Mouse (Mus musculus): Measurements from ENCODE around the gene Bmp6. TPM values are rescaled to one million over a fixed set of nuclear protein-coding genes. Genes with fewer than 3 reads are reported as not detected.

The Bmp6 gene
- polyA plus RNA-seq (2015; fragmentation: Nextera tagmentation; extraction: Ambion mirVana): 1.3 and 2.2 TPM in 2 replicates

GRCm38 (mm10) chr13:38344713-38345430, at the start of gene Bmp6:
Bmp6 (plus strand) TSS chr13:38345107.
- H3K9ac ChIP-seq (replicated peaks; ENCODE audit: low read length): peak within 1 kb of the TSS; percentile 45
- H3K27ac ChIP-seq (ENCODE audit: low read length): no peak within 1 kb of the TSS
- no peaks in the 10 kb centered on the region for H3K36me3 ChIP-seq (ENCODE audit: insufficient read depth, low read length)
- peak; percentile 94 for ATAC-seq (ENCODE audit: low FRiP score, low TSS enrichment)
- peak within 1 kb of the TSS; percentile 64 for H3K4me2 ChIP-seq (replicated peaks; ENCODE audit: low read depth, low read length)
- H3K4me3 ChIP-seq (ENCODE audit: low read length): peak within 1 kb of the TSS; percentile 48
- 1% methylated on average over 54 of the region's 54 CpGs for WGBS
- peaks cover 39% of the 10 kb centered on the region for H3K27me3 ChIP-seq (ENCODE audit: insufficient read depth, low read length)
- no peaks in the 10 kb centered on the region for H3K9me3 ChIP-seq (ENCODE audit: low read length)
- H3K4me1 ChIP-seq (ENCODE audit: insufficient read depth, low read length): peaks cover 28% of the 10 kb centered on the region

- peaks cover 4% of the 10 kb centered on the region; the same call in 1 of the 2 replicates for H3K4me1 ChIP-seq (ENCODE audit: insufficient read depth, low read length)
- no peak overlapping the region for H3K4me3 ChIP-seq (ENCODE audit: low read length)
- H3K27ac ChIP-seq (ENCODE audit: low read length): 0 out of 2 replicates have a peak overlapping the region, but pooled peaks have one; percentile 2
- H3K36me3 ChIP-seq (ENCODE audit: insufficient read depth, low read length): no peaks in the 10 kb centered on the region
- no peak overlapping the region for H3K9ac ChIP-seq (replicated peaks; ENCODE audit: low read length)
- 18% methylated on average over 8 of the region's 8 CpGs for WGBS
- ATAC-seq (ENCODE audit: low FRiP score, low TSS enrichment): peak; percentile 91
- no peak overlapping the region for H3K4me2 ChIP-seq (replicated peaks; ENCODE audit: low read depth, low read length)
- H3K9me3 ChIP-seq (ENCODE audit: low read length): no peaks in the 10 kb centered on the region; the same call in 1 of the 2 replicates
- no peaks in the 10 kb centered on the region for H3K27me3 ChIP-seq (ENCODE audit: insufficient read depth, low read length)
These were observed 48.7 kb upstream of the Bmp6 start for GRCm38 (mm10) chr13:38296166-38296565.

GRCm38 (mm10) chr13:38296601-38297000, 48.3 kb upstream of the Bmp6 start:
- Histone ChIP-seq H3K27ac (ENCODE audit: low read length) (0 out of 2 replicates have a peak overlapping the region, but pooled peaks have one; percentile 2), H3K36me3 (ENCODE audit: insufficient read depth, low read length) (no peaks in the 10 kb centered on the region), H3K4me1 (ENCODE audit: insufficient read depth, low read length) (peaks cover 4% of the 10 kb centered on the region; the same call in 1 of the 2 replicates), H3K4me3 (ENCODE audit: low read length) (no peak overlapping the region), H3K4me2 (replicated peaks; ENCODE audit: low read depth, low read length) (no peak overlapping the region), H3K9me3 (ENCODE audit: low read length) (no peaks in the 10 kb centered on the region; the same call in 1 of the 2 replicates), H3K9ac (replicated peaks; ENCODE audit: low read length) (no peak overlapping the region), H3K27me3 (ENCODE audit: insufficient read depth, low read length) (no peaks in the 10 kb centered on the region)
- WGBS: 18% methylated on average over 8 of the region's 8 CpGs
- ATAC-seq (ENCODE audit: low FRiP score, low TSS enrichment): peak; percentile 64

GRCm38 (mm10) chr13:38311125-38311524, 33.8 kb upstream of the Bmp6 start:
- no peak overlapping the region for H3K27ac ChIP-seq (ENCODE audit: low read length)

DNA sequence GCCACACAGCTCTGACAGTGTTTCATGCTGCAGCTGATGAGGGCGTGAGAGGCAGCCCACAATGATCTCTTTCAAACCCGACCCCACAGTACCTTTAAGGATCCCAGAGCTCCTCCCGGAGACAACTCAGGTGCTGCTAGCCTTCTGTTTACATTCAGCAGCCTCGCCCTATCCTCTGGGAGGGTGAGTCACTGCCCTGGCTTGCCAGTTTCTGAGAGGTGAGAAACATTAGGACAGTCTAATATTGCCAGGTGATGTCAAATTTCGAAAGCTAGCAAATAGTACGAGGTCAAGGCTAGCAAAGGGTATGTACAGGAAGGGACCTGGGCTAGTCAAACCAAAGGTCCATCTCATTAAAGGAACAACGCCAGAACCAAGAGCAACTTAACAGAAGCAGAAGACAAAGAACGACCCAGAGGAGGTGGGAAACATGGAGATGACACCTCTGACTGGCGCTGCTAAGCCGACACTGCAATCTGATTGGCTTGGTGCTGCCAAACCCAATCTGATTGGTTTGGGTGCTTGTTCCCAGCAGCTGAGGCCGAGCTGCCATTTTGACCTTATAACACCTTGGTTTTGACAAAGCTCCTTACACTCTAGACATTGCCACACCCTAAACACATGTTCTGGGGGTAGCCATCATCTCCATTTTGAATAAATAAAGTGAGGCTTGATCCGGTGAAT, 32.4 kb upstream of the Bmp6 start:
- Histone ChIP-seq H3K9me3 (ENCODE audit: low read length) (no peaks in the 10 kb centered on the region), H3K36me3 (ENCODE audit: insufficient read depth, low read length) (no peaks in the 10 kb centered on the region), H3K9ac (replicated peaks; ENCODE audit: low read length) (no peak overlapping the region), H3K4me3 (ENCODE audit: low read length) (no peak overlapping the region), H3K4me2 (replicated peaks; ENCODE audit: low read depth, low read length) (no peak overlapping the region), H3K27ac (ENCODE audit: low read length) (no peak overlapping the region), H3K27me3 (ENCODE audit: insufficient read depth, low read length) (no peaks in the 10 kb centered on the region), H3K4me1 (ENCODE audit: insufficient read depth, low read length) (no peaks in the 10 kb centered on the region)
- ATAC-seq (ENCODE audit: low FRiP score, low TSS enrichment): no peak
- 87% methylated on average over 12 of the region's 12 CpGs for WGBS

More at GRCm38 (mm10) chr13:38311125-38311524, 33.8 kb upstream of the Bmp6 start:
- H3K4me3 ChIP-seq (ENCODE audit: low read length): no peak overlapping the region
- no peaks in the 10 kb centered on the region for H3K4me1 ChIP-seq (ENCODE audit: insufficient read depth, low read length)
- WGBS: 91% methylated on average over 3 of the region's 3 CpGs
- no peaks in the 10 kb centered on the region for H3K9me3 ChIP-seq (ENCODE audit: low read length)
- no peak overlapping the region for H3K4me2 ChIP-seq (replicated peaks; ENCODE audit: low read depth, low read length)
- H3K9ac ChIP-seq (replicated peaks; ENCODE audit: low read length): no peak overlapping the region
- no peaks in the 10 kb centered on the region for H3K36me3 ChIP-seq (ENCODE audit: insufficient read depth, low read length)
- H3K27me3 ChIP-seq (ENCODE audit: insufficient read depth, low read length): no peaks in the 10 kb centered on the region
- no peak for ATAC-seq (ENCODE audit: low FRiP score, low TSS enrichment)

GRCm38 (mm10) chr13:38314590-38314989, 30.3 kb upstream of the Bmp6 start:
- H3K27ac ChIP-seq (ENCODE audit: low read length): no peak overlapping the region
- H3K9ac ChIP-seq (replicated peaks; ENCODE audit: low read length): no peak overlapping the region
- 68% methylated on average over 7 of the region's 7 CpGs for WGBS
- H3K4me1 ChIP-seq (ENCODE audit: insufficient read depth, low read length): no peaks in the 10 kb centered on the region
- no peak overlapping the region for H3K4me2 ChIP-seq (replicated peaks; ENCODE audit: low read depth, low read length)
- ATAC-seq (ENCODE audit: low FRiP score, low TSS enrichment): no peak
- no peaks in the 10 kb centered on the region for H3K36me3 ChIP-seq (ENCODE audit: insufficient read depth, low read length)
- no peaks in the 10 kb centered on the region for H3K9me3 ChIP-seq (ENCODE audit: low read length)
- H3K4me3 ChIP-seq (ENCODE audit: low read length): no peak overlapping the region
- H3K27me3 ChIP-seq (ENCODE audit: insufficient read depth, low read length): no peaks in the 10 kb centered on the region

DNA sequence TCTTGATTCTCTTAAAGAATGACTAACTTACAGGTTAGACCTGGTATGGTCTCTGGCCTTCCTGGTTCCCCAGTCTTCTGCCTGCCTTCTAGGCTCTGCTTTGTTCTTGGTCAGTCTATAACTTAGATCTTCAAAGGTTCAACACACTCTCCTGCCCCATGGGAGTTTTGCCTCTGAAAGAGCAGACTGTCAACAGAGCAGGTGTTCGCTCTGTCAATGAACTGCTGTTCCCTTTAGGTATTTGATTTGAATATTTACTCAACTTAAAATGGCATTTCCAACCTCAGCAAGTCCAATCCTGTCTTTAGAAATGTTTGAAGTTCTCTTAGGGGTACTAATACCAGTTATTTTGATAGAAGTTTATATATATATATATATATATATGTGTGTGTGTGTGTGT, 26.5 kb upstream of the Bmp6 start:
- no peaks in the 10 kb centered on the region for H3K36me3 ChIP-seq (ENCODE audit: insufficient read depth, low read length)
- 0 out of 2 replicates have a peak, but pooled peaks cover 5% of the 10 kb centered on the region for H3K4me1 ChIP-seq (ENCODE audit: insufficient read depth, low read length)
- no peaks in the 10 kb centered on the region for H3K27me3 ChIP-seq (ENCODE audit: insufficient read depth, low read length)
- WGBS: 97% methylated on average over 1 of the region's 1 CpGs
- H3K9ac ChIP-seq (replicated peaks; ENCODE audit: low read length): no peak overlapping the region
- no peak overlapping the region for H3K4me2 ChIP-seq (replicated peaks; ENCODE audit: low read depth, low read length)
- no peak overlapping the region for H3K4me3 ChIP-seq (ENCODE audit: low read length)
- H3K27ac ChIP-seq (ENCODE audit: low read length): no peak overlapping the region
- ATAC-seq (ENCODE audit: low FRiP score, low TSS enrichment): no peak
- no peaks in the 10 kb centered on the region for H3K9me3 ChIP-seq (ENCODE audit: low read length)

GRCm38 (mm10) chr13:38320354-38320753, 24.6 kb upstream of the Bmp6 start:
- H3K4me2 ChIP-seq (replicated peaks; ENCODE audit: low read depth, low read length): 0 out of 2 replicates have a peak overlapping the region, but pooled peaks have one; percentile 13
- H3K4me3 ChIP-seq (ENCODE audit: low read length): no peak overlapping the region
- H3K9me3 ChIP-seq (ENCODE audit: low read length): no peaks in the 10 kb centered on the region
- no peak overlapping the region for H3K9ac ChIP-seq (replicated peaks; ENCODE audit: low read length)
- no peak overlapping the region for H3K27ac ChIP-seq (ENCODE audit: low read length)
- no peaks in the 10 kb centered on the region for H3K36me3 ChIP-seq (ENCODE audit: insufficient read depth, low read length)
- 0 out of 2 replicates have a peak, but pooled peaks cover 5% of the 10 kb centered on the region for H3K4me1 ChIP-seq (ENCODE audit: insufficient read depth, low read length)
- ATAC-seq (ENCODE audit: low FRiP score, low TSS enrichment): no peak
- 31% methylated on average over 10 of the region's 10 CpGs for WGBS
- H3K27me3 ChIP-seq (ENCODE audit: insufficient read depth, low read length): no peaks in the 10 kb centered on the region

GRCm38 (mm10) chr13:38324452-38324851, 20.5 kb upstream of the Bmp6 start:
- Histone ChIP-seq H3K27me3 (ENCODE audit: insufficient read depth, low read length) (no peaks in the 10 kb centered on the region), H3K36me3 (ENCODE audit: insufficient read depth, low read length) (no peaks in the 10 kb centered on the region), H3K4me1 (ENCODE audit: insufficient read depth, low read length) (0 out of 2 replicates have a peak, but pooled peaks cover 5% of the 10 kb centered on the region), H3K4me2 (replicated peaks; ENCODE audit: low read depth, low read length) (no peak overlapping the region), H3K4me3 (ENCODE audit: low read length) (no peak overlapping the region), H3K27ac (ENCODE audit: low read length) (no peak overlapping the region), H3K9ac (replicated peaks; ENCODE audit: low read length) (no peak overlapping the region), H3K9me3 (ENCODE audit: low read length) (no peaks in the 10 kb centered on the region)
- WGBS: 44% methylated on average over 10 of the region's 10 CpGs
- ATAC-seq (ENCODE audit: low FRiP score, low TSS enrichment): 0 out of 2 replicates have a peak, but pooled peaks have one; percentile 59

Data from kidney, embryonic 16.5 days (tissue).